7 mouse cellular contexts compared by ENCODE assay signal in genomic region chr7:37771491-37772375, GRCm38 (mm10). TPM values are rescaled to one million over a fixed set of nuclear protein-coding genes. Genes with fewer than 3 reads are reported as not detected.
DNase-seq lines count a peak whose midpoint lies in the region; ATAC-seq and TF ChIP-seq lines count a peak whose summit lies in the region.

No protein-coding gene starts in this region.

- peak; percentile 22 for ATAC-seq in kidney, postnatal 0 days (replicated peaks; ENCODE audit: low FRiP score, low read depth)

- H3K4me2 ChIP-seq in kidney, postnatal 0 days (ENCODE audit: low read length) = peak overlapping the region; percentile 95

- under 1% methylated on average over 73 of the region's 75 CpGs for WGBS in kidney, postnatal 0 days

- H3K27ac ChIP-seq in kidney, postnatal 0 days = no peak overlapping the region

- peak overlapping the region; percentile 9; the same call in 1 of the 2 replicates for H3K9ac ChIP-seq in kidney, postnatal 0 days (ENCODE audit: low read depth, low read length)

- H3K9me3 ChIP-seq in kidney, postnatal 0 days (replicated peaks; ENCODE audit: low read length) = no peaks in the 10 kb centered on the region

- peaks cover 17% of the 10 kb centered on the region; the same call in 1 of the 2 replicates for H3K4me1 ChIP-seq in kidney, postnatal 0 days (replicated peaks; ENCODE audit: insufficient read depth, low read length)

- DNase-seq in right cerebral cortex, postnatal 4 days = peak; percentile 25
- no peak for DNase-seq in right cerebral cortex, adult 18-20 months
- peak; percentile 74 for DNase-seq in cerebellum, adult 9-11 months
- peak; percentile 28 to 44 for DNase-seq in gastrocnemius, postnatal 4 days (ENCODE audit: low spot score in 2 of 2)
- DNase-seq in kidney, postnatal 0 days (ENCODE audit: low spot score) = peak; percentile 51
- DNase-seq in neural tube, embryonic 10.5 days (ENCODE audit: extremely low spot score, low spot score) = peak; percentile 79
- no peak for DNase-seq in frontal cortex, adult 2 months (ENCODE audit: extremely low spot score in 1 of 2, low spot score in 1 of 2)

- peaks cover 45% of the 10 kb centered on the region for H3K27me3 ChIP-seq in kidney, postnatal 0 days (ENCODE audit: insufficient read depth, low read length)

- H3K36me3 ChIP-seq in kidney, postnatal 0 days (ENCODE audit: insufficient read depth, low read length) = no peaks in the 10 kb centered on the region

- H3K4me3 ChIP-seq in kidney, postnatal 0 days (replicated peaks; ENCODE audit: low read depth, low read length) = peak overlapping the region; percentile 49

- no peak for TF ChIP-seq CTCF in kidney, postnatal 0 days (IDR thresholded peaks at IDR 0.05; ENCODE audit: low read depth)

RNA-seq across cellular contexts. Expression of gene Zfp536, which starts 1.7 kb away (rescaled TPM):
- total RNA-seq in gastrocnemius, postnatal 4 days (2021) = 10 to 100 TPM in 1 of 2 experiments, 1 to 10 TPM in 1; 9.0 to 11.3 TPM
- polyA plus RNA-seq in kidney, postnatal 0 days (2015; fragmentation: Nextera tagmentation; extraction: Ambion mirVana) = 3.7 and 4.0 TPM in 2 replicates
- polyA plus RNA-seq in frontal cortex, adult 2 months (2012; rRNA removed) = 12.6 and 20.3 TPM in 2 replicates

Comparison
In these comparisons a context has a peak if more than half of its experiments do, and no peak if none do; other contexts are left out.
1. DNase-seq: peak in right cerebral cortex, postnatal 4 days (single experiment), cerebellum, adult 9-11 months (single experiment), gastrocnemius, postnatal 4 days (2 of 2), kidney, postnatal 0 days (single experiment) and neural tube, embryonic 10.5 days (single experiment); none in right cerebral cortex, adult 18-20 months (single experiment) and frontal cortex, adult 2 months (0 of 2).